Mouse (Mus musculus) thymus, postnatal 10 days (tissue): ENCODE data around the gene Tle1.

ENCODE experiments used
- DNase-seq, 2 experiments: peaks; one replicate each; pipeline ENCODE4 v3.0.0; 2021; ENCODE audit warnings: low spot score in 2 of 2

Gene Tle1

GRCm38 (mm10) chr4:72165765-72166164 is 35.0 kb downstream of the Tle1 start:
- no peak for DNase-seq

DNA sequence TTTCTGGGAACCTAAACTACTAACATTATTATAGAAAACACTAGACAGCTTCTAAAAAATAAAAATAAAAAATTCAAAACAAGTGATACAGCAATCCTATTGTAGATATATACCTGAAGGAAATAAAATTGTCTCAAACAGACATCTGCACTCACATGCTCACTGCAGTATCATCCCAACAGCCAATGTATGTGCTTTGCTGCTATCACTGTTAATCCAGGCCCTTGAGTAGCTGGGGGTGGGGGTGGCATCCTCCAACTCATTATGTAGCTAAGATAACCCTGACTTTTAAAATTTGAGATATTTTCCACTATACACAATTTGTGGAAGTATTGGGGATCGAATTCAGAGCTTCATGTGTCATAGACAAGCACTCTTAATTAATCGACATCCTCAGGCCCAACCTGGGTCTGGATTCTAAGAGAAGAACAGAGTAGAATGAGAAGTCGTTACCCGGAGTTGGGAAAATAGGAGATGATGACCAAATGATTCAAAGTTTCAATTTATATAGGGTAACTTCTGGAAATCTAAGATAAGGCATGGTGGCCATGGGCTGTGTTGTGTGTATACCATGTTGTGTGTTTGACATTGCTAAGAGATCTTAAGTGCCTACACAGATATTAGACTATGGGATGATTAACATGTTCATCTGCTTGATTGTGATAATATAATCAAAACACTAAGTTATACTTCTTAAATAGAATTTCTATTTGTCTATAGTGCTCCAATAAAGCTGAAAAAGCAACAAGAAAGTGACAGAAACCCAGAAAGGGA is 38.1 kb downstream of the Tle1 start:
- DNase-seq: no peak

DNA sequence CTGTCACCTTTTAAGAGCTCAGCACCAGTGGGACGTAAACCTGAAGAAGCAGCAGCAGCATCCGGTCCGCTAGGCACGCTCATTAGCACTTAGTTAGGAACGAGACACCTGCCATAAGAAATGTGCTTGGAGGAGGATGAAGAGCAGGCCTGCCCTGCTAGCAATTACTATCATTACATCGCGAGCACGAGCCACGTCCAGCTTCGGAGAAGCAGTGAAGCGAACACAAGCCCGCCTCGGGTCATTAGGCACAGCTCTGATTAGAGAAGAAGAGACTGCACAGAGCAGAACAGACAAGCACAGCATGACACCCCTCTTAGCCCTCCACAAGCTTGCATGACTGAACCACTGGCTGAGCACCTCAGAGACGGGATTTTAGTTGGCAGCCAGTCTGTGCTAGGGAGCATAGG is 40.6 kb downstream of the Tle1 start:
- DNase-seq: no peak

DNA sequence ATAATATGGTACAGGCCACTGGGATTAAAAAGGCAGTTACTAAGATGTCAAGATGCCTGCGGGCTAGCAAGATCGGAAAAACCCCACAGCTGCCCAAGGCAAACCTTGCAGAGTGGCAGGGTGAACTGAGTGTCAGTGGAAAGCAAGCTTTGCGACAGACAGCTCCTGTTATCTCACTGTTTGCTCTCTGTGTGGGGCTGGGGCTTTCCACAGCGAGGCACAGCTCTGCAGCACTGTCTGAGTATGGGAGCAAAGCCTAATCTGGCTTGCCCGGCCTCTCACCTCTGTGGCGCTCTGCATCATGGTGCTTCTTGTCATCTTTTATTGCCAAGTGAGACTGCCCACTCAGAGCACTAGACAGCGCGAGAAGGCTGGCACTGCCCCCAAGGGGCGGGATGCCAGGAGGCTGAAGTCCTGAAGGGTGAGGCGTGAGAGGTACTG is 42.8 kb downstream of the Tle1 start:
- DNase-seq: no peak

GRCm38 (mm10) chr4:72150460-72151131 is 50.1 kb downstream of the Tle1 start:
- DNase-seq: no peak

GRCm38 (mm10) chr4:72146003-72146402 is 54.7 kb downstream of the Tle1 start:
- DNase-seq: no peak

DNA sequence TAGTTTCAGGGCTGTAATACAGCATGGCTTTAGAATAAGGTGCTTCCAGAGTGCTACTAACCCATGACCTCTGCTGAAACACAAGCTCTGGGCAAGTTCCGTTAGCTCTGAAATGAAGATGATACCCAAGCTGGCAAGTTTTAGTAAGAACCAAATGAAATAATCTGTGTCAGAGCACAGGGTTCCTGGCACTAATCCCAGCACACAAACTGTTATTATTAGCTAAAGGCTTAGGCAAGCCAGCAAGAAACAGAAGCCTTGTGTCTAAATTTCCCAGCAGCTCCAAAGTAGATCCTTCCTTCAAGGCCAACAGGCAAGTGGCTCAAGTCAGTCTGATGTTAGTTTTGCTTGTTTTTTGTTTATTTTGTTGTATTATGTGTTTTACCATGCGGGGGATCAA is 56.2 kb downstream of the Tle1 start:
- DNase-seq: no peak

- no peak for DNase-seq
Observed at GRCm38 (mm10) chr4:72140706-72141105, 60.0 kb downstream of the Tle1 start.

- DNase-seq: no peak
Observed at GRCm38 (mm10) chr4:72139475-72140120, 61.1 kb downstream of the Tle1 start.

DNA sequence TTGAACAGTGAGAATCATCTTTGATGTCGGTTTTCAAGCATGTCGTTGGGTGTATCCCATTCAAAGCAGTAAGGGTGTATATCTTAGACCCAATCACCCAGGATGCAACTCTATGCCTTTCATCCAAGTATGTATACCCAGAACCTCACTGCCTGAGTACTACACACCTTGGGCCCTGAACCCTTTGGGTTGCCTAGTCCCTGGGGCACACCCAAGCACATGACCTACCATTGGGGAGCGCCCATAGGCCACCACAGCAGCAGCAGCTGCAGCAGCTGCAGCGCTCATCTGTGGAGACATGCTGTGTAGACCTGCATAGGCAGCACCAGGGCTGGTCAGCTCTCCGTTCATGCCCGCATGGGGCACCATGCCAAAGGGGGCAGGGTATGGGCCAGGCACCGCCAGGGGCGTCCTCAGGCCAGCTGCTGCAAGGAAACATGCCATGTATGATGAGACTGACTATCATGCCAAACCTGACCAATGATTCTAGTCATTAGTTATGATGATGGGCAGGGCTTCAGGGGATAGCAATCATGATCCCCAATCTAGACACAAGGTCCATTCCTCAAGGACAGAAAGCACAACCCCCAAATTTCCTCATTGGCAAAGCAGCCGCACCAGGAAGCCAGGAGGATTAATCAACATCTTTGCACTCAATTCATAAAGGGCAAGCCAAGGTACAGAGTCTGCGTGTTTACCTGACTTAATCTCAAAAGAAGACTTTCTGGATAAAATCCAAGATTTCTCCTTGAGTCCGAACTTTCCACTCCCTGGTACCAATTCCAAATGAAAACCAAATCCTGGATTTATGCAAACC is 62.2 kb downstream of the Tle1 start:
- DNase-seq: no peak

DNA sequence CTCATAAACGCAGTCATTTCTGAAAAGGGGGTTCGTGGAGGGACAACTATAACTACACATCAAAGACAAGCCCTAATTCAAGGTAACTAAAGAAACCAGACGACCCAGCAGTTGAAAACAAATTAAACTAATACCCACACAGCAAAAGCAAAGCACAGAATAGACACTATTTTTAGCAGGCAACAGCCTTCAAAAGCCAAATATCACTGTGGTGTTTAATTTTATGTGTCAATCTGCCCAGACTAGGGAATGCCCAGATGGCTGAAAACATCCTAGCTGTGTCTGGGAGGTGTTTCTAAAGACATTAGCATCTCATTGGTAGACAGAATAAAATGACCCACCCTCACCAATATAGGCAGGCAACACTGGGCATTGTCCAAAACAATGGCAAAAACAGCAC is 68.1 kb downstream of the Tle1 start:
- DNase-seq: no peak

DNA sequence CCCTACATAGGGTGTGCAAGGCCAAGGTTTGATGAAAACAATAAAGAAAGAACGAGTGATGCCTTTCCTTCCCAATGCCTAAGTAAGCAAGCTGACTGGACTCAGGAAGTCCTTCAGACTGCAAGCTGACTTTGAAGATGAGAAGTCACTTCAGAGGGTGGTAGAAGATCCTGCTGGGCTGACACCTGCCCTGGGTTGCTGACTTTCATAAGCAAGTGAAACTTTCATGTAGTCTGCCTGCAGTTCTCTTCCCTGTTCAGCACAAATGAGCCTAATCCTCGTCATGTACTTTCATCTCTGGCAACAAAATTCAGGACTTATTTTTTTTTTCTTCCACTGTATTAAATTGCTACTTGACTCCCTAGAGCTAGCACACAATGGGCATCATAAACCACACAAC is 73.1 kb downstream of the Tle1 start:
- no peak for DNase-seq

GRCm38 (mm10) chr4:72124790-72125189 is 75.9 kb downstream of the Tle1 start:
- no peak for DNase-seq

DNA sequence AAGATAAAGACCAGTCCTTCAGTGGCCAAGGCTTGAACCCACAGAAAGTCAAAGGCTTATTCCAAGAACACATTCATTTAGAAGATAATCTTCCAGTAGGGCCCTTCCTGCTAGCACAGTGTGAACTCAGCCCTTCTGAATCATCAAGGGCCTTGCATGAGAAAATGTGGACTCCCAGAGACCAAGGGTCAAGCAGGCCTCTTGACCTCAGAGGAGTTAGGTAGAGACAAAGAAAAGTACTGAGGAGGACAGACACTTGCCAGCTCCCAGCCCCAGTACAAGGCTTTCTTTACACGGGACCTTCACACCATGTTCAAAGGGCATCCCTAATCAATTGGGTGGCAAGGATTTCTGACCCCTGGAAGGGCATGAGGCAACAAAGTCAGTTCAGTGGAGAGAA is 77.9 kb downstream of the Tle1 start:
- DNase-seq: no peak

GRCm38 (mm10) chr4:72122343-72122742 is 78.4 kb downstream of the Tle1 start:
- no peak for DNase-seq

GRCm38 (mm10) chr4:72120050-72120449 is 80.7 kb downstream of the Tle1 start:
- DNase-seq: no peak

DNA sequence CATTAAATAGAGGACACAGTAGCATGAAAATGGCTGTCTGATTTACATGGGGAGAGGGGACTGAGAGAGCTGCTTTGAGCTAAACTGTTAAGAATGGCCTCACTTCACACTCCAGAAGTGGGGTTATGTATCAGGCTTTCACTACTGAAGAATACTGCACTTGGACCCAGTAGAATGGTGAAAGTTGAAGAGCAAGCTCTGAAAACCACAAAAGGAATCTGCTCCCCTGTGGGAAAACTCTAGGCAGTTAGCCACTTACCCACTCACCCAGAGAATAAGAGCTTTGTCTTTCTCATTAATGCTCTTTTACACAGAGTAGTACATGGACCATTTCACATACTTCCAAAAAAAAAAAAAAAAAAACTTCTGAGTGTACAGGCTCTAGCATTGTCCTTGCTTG is 95.0 kb downstream of the Tle1 start:
- DNase-seq: no peak

DNA sequence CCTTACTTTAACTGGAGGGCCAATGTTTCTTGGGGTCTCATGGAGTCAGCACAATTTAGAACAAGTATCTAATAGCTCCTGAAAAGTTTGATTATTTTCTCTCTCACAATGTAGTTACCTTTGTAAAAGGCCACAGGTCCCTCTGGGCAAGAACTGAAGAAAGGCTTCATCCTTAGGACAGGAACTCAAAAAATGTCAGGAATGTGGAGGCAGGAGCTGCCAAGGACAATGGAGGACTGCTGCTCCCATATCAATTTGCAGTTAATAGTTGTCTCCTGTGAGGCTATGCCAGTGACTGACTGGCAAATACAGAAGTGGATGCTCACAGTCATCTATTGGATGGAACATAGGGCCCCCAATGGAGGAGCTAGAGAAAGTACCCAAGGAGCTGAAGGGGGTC is 96.5 kb downstream of the Tle1 start:
- DNase-seq: no peak

DNA sequence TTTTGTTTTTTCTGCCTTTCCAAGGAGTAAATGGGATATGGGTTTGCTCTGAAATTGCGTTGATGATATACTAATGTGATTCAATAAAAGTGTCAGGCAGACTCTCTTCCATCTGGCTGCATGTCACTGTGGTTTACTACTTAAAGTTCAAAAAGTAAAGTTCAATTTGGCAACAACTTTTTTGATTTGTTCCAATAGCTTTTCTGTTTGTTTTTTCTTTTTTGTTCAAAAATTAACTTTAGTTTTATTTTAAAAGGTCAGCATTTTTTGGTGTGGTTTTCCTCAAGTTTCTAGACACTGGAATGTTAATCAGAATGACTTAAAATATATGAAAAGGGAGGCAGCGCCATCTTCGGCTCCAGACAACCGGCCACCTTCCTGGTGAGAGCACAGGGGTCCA is 112.9 kb downstream of the Tle1 start:
- no peak for DNase-seq

GRCm38 (mm10) chr4:72069111-72069534 is 131.6 kb downstream of the Tle1 start:
- DNase-seq: no peak

- no peak for DNase-seq
Observed at GRCm38 (mm10) chr4:72067937-72068336, 132.8 kb downstream of the Tle1 start.
